Mouse (Mus musculus): ENCODE measurements around the gene Zfp931. TPM values are rescaled to one million over a fixed set of nuclear protein-coding genes. Genes with fewer than 3 reads are reported as not detected.
"Not testable (repeated sequence)": the region's sequence is repeated elsewhere in the genome, so short reads cannot be mapped to it uniquely, and the experiment has no call there.

Gene Zfp931
- polyA plus RNA-seq, 1 experiment from 2014 or later, result 19.5 TPM

GRCm38 (mm10) chr2:178098021-178098420 is 19.7 kb upstream of the Zfp931 start:
- ATAC-seq (ENCODE audit: insufficient read depth) (no peak), DNase-seq (peak; percentile 58)
- no peak overlapping the region for H3K27ac ChIP-seq (ENCODE audit: low read depth)
- H3K9ac ChIP-seq, result no peak overlapping the region
- TF ChIP-seq CTCF (IDR thresholded peaks at IDR 0.05; ENCODE audit: low read depth), result peak; percentile 71
- H3K27me3 ChIP-seq (ENCODE audit: insufficient read depth, low read length), result no peaks in the 10 kb centered on the region
- H3K36me3 ChIP-seq (ENCODE audit: insufficient read depth), result no peaks in the 10 kb centered on the region
- WGBS, result 7% methylated on average over 2 of the region's 2 CpGs
- no peaks in the 10 kb centered on the region for H3K4me1 ChIP-seq (ENCODE audit: insufficient read depth)
- no peaks in the 10 kb centered on the region for H3K9me3 ChIP-seq (ENCODE audit: low read depth, low read length)
- H3K4me3 ChIP-seq (ENCODE audit: low read depth, low read length), result no peak overlapping the region
- no peak overlapping the region for H3K4me2 ChIP-seq

GRCm38 (mm10) chr2:178089586-178089985 is 11.3 kb upstream of the Zfp931 start:
- H3K9ac ChIP-seq, result no peak overlapping the region
- no peak overlapping the region for H3K4me3 ChIP-seq (ENCODE audit: low read depth, low read length)
- DNase-seq (no peak), ATAC-seq (ENCODE audit: insufficient read depth) (no peak)
- H3K27me3 ChIP-seq (ENCODE audit: insufficient read depth, low read length), result no peaks in the 10 kb centered on the region
- H3K27ac ChIP-seq (ENCODE audit: low read depth), result no peak overlapping the region
- H3K36me3 ChIP-seq (ENCODE audit: insufficient read depth), result no peaks in the 10 kb centered on the region
- no peak for TF ChIP-seq CTCF (IDR thresholded peaks at IDR 0.05; ENCODE audit: low read depth)
- no peak overlapping the region for H3K4me2 ChIP-seq
- H3K4me1 ChIP-seq (ENCODE audit: insufficient read depth), result no peaks in the 10 kb centered on the region
- H3K9me3 ChIP-seq (ENCODE audit: low read depth, low read length), result no peaks in the 10 kb centered on the region

- H3K9me3 ChIP-seq (ENCODE audit: low read depth, low read length), result no peaks in the 10 kb centered on the region
- no peak overlapping the region for H3K4me3 ChIP-seq (ENCODE audit: low read depth, low read length)
- 5% methylated on average over 1 of the region's 1 CpGs for WGBS
- H3K9ac ChIP-seq, result no peak overlapping the region
- peaks cover 5% of the 10 kb centered on the region; the same call in 1 of the 2 replicates for H3K36me3 ChIP-seq (ENCODE audit: insufficient read depth)
- peak; percentile 79 for DNase-seq
- no peak overlapping the region for H3K27ac ChIP-seq (ENCODE audit: low read depth)
- TF ChIP-seq CTCF (IDR thresholded peaks at IDR 0.05; ENCODE audit: low read depth), result peak; percentile 77
- no peak; the same call in 1 of the 2 replicates for ATAC-seq (ENCODE audit: insufficient read depth)
- H3K27me3 ChIP-seq (ENCODE audit: insufficient read depth, low read length), result no peaks in the 10 kb centered on the region
- H3K4me2 ChIP-seq, result no peak overlapping the region
- no peaks in the 10 kb centered on the region for H3K4me1 ChIP-seq (ENCODE audit: insufficient read depth)
These were observed 20.1 kb downstream of the Zfp931 start for GRCm38 (mm10) chr2:178058195-178058594.

- H3K9ac ChIP-seq; H3K9me3 ChIP-seq (ENCODE audit: low read depth, low read length); DNase-seq; ATAC-seq (ENCODE audit: insufficient read depth); H3K27ac ChIP-seq (ENCODE audit: low read depth); H3K27me3 ChIP-seq (ENCODE audit: insufficient read depth, low read length); H3K36me3 ChIP-seq (ENCODE audit: insufficient read depth); H3K4me3 ChIP-seq (ENCODE audit: low read depth, low read length); H3K4me1 ChIP-seq (ENCODE audit: insufficient read depth); H3K4me2 ChIP-seq: not testable (repeated sequence)
- 86% methylated on average over 2 of the region's 3 CpGs for WGBS
These were observed 50.7 kb downstream of the Zfp931 start for GRCm38 (mm10) chr2:178027601-178028000.

DNA sequence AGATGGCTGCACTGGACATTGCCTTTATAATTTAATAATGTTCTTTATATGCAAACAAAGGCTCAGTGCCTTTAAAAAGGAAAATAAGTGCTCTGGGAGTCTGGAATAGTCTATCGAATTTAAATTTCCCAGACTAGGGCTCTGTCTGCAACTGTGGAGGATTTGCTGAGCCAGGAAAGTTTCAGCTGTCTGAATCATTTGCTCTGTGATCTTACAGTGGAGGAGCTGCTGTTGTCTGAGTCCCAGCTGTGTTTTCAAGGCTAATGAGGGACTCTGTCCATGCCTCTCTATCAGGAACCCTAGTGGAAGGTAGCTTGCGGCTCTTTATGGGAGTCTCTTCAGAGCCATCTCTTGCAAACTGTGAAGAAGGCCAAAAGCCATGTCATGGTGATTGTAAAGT is 54.4 kb downstream of the Zfp931 start:
- not testable (repeated sequence) for ATAC-seq (ENCODE audit: insufficient read depth); H3K9me3 ChIP-seq (ENCODE audit: low read depth, low read length); H3K36me3 ChIP-seq (ENCODE audit: insufficient read depth); H3K4me1 ChIP-seq (ENCODE audit: insufficient read depth); H3K27ac ChIP-seq (ENCODE audit: low read depth); H3K27me3 ChIP-seq (ENCODE audit: insufficient read depth, low read length)
- peak overlapping the region; percentile 51 for H3K4me3 ChIP-seq (ENCODE audit: low read depth, low read length)
- WGBS, result 21% methylated on average over 2 of the region's 2 CpGs
- DNase-seq, result peak; percentile 2
- peak overlapping the region; percentile 58 for H3K9ac ChIP-seq
- H3K4me2 ChIP-seq, result peak overlapping the region; percentile 57

- H3K9ac ChIP-seq, result peak within 1 kb of the TSS; percentile 58
- 0% methylated on average over 13 of the region's 15 CpGs for WGBS
- H3K27me3 ChIP-seq (ENCODE audit: insufficient read depth, low read length); H3K27ac ChIP-seq (ENCODE audit: low read depth); H3K4me1 ChIP-seq (ENCODE audit: insufficient read depth); H3K36me3 ChIP-seq (ENCODE audit: insufficient read depth); H3K9me3 ChIP-seq (ENCODE audit: low read depth, low read length); ATAC-seq (ENCODE audit: insufficient read depth): not testable (repeated sequence)
- peak within 1 kb of the TSS; percentile 57 for H3K4me2 ChIP-seq
- peak; percentile 45 for DNase-seq
- H3K4me3 ChIP-seq (ENCODE audit: low read depth, low read length), result peak within 1 kb of the TSS; percentile 51
These were observed 55.2 kb downstream of the Zfp931 start, which contains the start of gene Zfp971 for GRCm38 (mm10) chr2:178023011-178023611. Zfp971 (plus strand) TSS chr2:178023284.

DNA sequence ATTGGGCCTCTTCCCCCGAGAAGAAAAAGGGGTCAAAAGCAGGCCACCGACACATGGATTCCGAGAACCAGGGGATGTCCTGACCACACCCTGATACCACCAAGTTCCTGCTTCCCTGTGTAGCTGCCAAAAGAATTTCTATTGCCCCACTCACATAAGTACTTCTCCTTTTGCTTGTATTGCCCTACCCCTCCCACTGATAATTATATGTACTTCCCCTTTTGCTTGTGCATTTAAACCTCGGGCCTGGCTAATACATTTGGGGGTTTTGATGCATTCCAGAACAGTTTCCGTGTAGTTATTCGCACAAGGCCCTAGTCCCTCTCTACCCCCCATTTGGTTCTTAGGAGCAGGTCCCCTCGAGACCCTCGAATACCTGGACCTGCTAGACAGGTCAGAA is 57.5 kb downstream of the Zfp931 start:
- H3K4me2 ChIP-seq; H3K9ac ChIP-seq; H3K36me3 ChIP-seq (ENCODE audit: insufficient read depth); DNase-seq; H3K4me1 ChIP-seq (ENCODE audit: insufficient read depth); ATAC-seq (ENCODE audit: insufficient read depth); H3K27ac ChIP-seq (ENCODE audit: low read depth); H3K9me3 ChIP-seq (ENCODE audit: low read depth, low read length); H3K4me3 ChIP-seq (ENCODE audit: low read depth, low read length); H3K27me3 ChIP-seq (ENCODE audit: insufficient read depth, low read length): not testable (repeated sequence)
- WGBS, result 75% methylated on average over 8 of the region's 8 CpGs

- DNase-seq; H3K4me1 ChIP-seq (ENCODE audit: insufficient read depth): not testable (repeated sequence)
- WGBS, result 73% methylated on average over 3 of the region's 3 CpGs
These were observed 58.8 kb downstream of the Zfp931 start for GRCm38 (mm10) chr2:178019486-178019885.

More at GRCm38 (mm10) chr2:178019486-178019885, 58.8 kb downstream of the Zfp931 start:
- not testable (repeated sequence) for H3K36me3 ChIP-seq (ENCODE audit: insufficient read depth); H3K27me3 ChIP-seq (ENCODE audit: insufficient read depth, low read length); H3K4me2 ChIP-seq; ATAC-seq (ENCODE audit: insufficient read depth); H3K9ac ChIP-seq; H3K9me3 ChIP-seq (ENCODE audit: low read depth, low read length); H3K27ac ChIP-seq (ENCODE audit: low read depth); H3K4me3 ChIP-seq (ENCODE audit: low read depth, low read length)

Other genes starting within 250 kb of the Zfp931 start
- gene Gm14325, start 238.1 kb downstream of the Zfp931 start, polyA plus RNA-seq (2014; fragmentation: Nextera tagmentation; extraction: Ambion mirVana), result 29.6 and 36.9 TPM in 2 replicates
- gene Gm14327, start 181.4 kb downstream of the Zfp931 start, polyA plus RNA-seq (2014; fragmentation: Nextera tagmentation; extraction: Ambion mirVana), result 4.5 and 6.3 TPM in 2 replicates
- not detected in 2 replicates for gene Zfp972, start 152.9 kb downstream of the Zfp931 start, polyA plus RNA-seq (2014; fragmentation: Nextera tagmentation; extraction: Ambion mirVana)
- gene Gm14326, start 121.2 kb downstream of the Zfp931 start, polyA plus RNA-seq (2014; fragmentation: Nextera tagmentation; extraction: Ambion mirVana), result 21.2 and 22.9 TPM in 2 replicates
- gene Zfp971, start 55.2 kb downstream of the Zfp931 start, polyA plus RNA-seq (2014; fragmentation: Nextera tagmentation; extraction: Ambion mirVana), result 16.6 and 18.0 TPM in 2 replicates
- gene Phactr3, start 40.5 kb upstream of the Zfp931 start, polyA plus RNA-seq (2014; fragmentation: Nextera tagmentation; extraction: Ambion mirVana), result 0.33 and 0.39 TPM in 2 replicates

Data from lung, embryonic 14.5 days (tissue).